Comparison of ENCODE assay signal across 8 mouse cellular contexts in genomic region chr12:76867586-76868280, GRCm38 (mm10). TPM values are rescaled to one million over a fixed set of nuclear protein-coding genes. Genes with fewer than 3 reads are reported as not detected.
DNase-seq lines count a peak whose midpoint lies in the region; ATAC-seq and TF ChIP-seq lines count a peak whose summit lies in the region.
"Had no signal": no experiment of that assay in that cellular context is flagged by ENCODE, and none has a peak within 500 bp of the region (broad histone marks: within the 10 kb centered on the region; RNA-seq: fewer than 3 reads in every experiment).

No protein-coding gene starts in this region.

- H3K27me3 ChIP-seq in kidney, embryonic 14.5 days (ENCODE audit: control insufficient read depth, insufficient read depth, low read length): no peaks in the 10 kb centered on the region
- no peaks in the 10 kb centered on the region for H3K27me3 ChIP-seq in kidney, adult 2 months (replicated peaks; ENCODE audit: control insufficient read depth, insufficient read depth, low read length)

- H3K4me3 ChIP-seq in kidney, embryonic 14.5 days (ENCODE audit: low read length): no peak overlapping the region
- no peak overlapping the region for H3K4me3 ChIP-seq in kidney, adult 2 months (ENCODE audit: insufficient read depth, low read depth, low read length)

- WGBS in kidney, embryonic 14.5 days: 72% methylated on average over 10 of the region's 10 CpGs
- 84% methylated on average over 10 of the region's 10 CpGs for WGBS in kidney, adult 2 months

- H3K27ac ChIP-seq in kidney, embryonic 14.5 days (ENCODE audit: low read depth, low read length): no peak overlapping the region
- no peak overlapping the region for H3K27ac ChIP-seq in kidney, adult 2 months (ENCODE audit: insufficient read depth, low read depth, low read length)
- H3K27ac ChIP-seq: kidney, postnatal 0 days had no signal

- no peak for ATAC-seq in kidney, embryonic 14.5 days (ENCODE audit: low FRiP score, low TSS enrichment)

- H3K4me1 ChIP-seq in kidney, embryonic 14.5 days (ENCODE audit: control insufficient read depth, insufficient read depth, low read length): no peaks in the 10 kb centered on the region
- H3K4me1 ChIP-seq in kidney, adult 2 months (ENCODE audit: control insufficient read depth, insufficient read depth, low read length): no peaks in the 10 kb centered on the region

- no peak for TF ChIP-seq POLR2A in kidney, adult 2 months (IDR thresholded peaks at IDR 0.05; ENCODE audit: low read depth, low read length)

- H3K9ac ChIP-seq in kidney, embryonic 14.5 days (ENCODE audit: low read depth, low read length): no peak overlapping the region

- H3K4me2 ChIP-seq in kidney, embryonic 14.5 days (replicated peaks; ENCODE audit: low read depth, low read length): no peak overlapping the region

- DNase-seq in urinary bladder, postnatal 14 days (ENCODE audit: low spot score): peak; percentile 34
- DNase-seq in urinary bladder, postnatal 25 days (ENCODE audit: low spot score): no peak
- DNase-seq in cerebellum, adult 18-20 months: peak; percentile 61 to 63
- DNase-seq in lung, adult 18-20 months: peak; percentile 59 to 80
- DNase-seq in kidney, postnatal 36 days: no peak
- DNase-seq in kidney, adult 2 months: no peak

- no peak for TF ChIP-seq CTCF in kidney, adult 2 months (conservative IDR thresholded peaks at IDR 0.05; ENCODE audit: insufficient read depth, insufficient read length, low read depth, low read length)

- H3K9me3 ChIP-seq in kidney, embryonic 14.5 days (ENCODE audit: control insufficient read depth, low read length): no peaks in the 10 kb centered on the region

- H3K36me3 ChIP-seq in kidney, embryonic 14.5 days (ENCODE audit: control insufficient read depth, insufficient read depth, low read length): peaks cover 3% of the 10 kb centered on the region; the same call in 1 of the 2 replicates
- H3K36me3 ChIP-seq in kidney, adult 2 months (ENCODE audit: control insufficient read depth, insufficient read depth, low read length): no peaks in the 10 kb centered on the region

RNA-seq across cellular contexts. Expression of gene Rab15, which starts 45.0 kb away (rescaled TPM):
- polyA plus RNA-seq in kidney, embryonic 14.5 days (2014; fragmentation: Nextera tagmentation; extraction: Ambion mirVana): 3.9 and 7.7 TPM in 2 replicates
- 4.4 and 4.7 TPM in 2 replicates for polyA plus RNA-seq in kidney, adult 2 months (2012; rRNA removed)

Comparison
In these comparisons a context has a peak if more than half of its experiments do, and no peak if none do; other contexts are left out.
1. DNase-seq: peak in urinary bladder, postnatal 14 days (single experiment), cerebellum, adult 18-20 months (2 of 2) and lung, adult 18-20 months (2 of 2); none in urinary bladder, postnatal 25 days (single experiment), kidney, postnatal 36 days (0 of 2) and kidney, adult 2 months (single experiment).